In genomic region chr10:88826188-88826946, GRCm38 (mm10) we compare ENCODE assay signal across 8 mouse cellular contexts. TPM values are rescaled to one million over a fixed set of nuclear protein-coding genes. Genes with fewer than 3 reads are reported as not detected.
DNase-seq lines count a peak whose midpoint lies in the region; ATAC-seq and TF ChIP-seq lines count a peak whose summit lies in the region.

Gene Utp20 (minus strand): TSS chr10:88826804.

- peaks cover 15% of the 10 kb centered on the region for H3K4me1 ChIP-seq in hindbrain, embryonic 10.5 days (replicated peaks)
- H3K4me1 ChIP-seq in lung, postnatal 0 days (ENCODE audit: insufficient read depth, low read depth, low read length), result no peaks in the 10 kb centered on the region; the same call in 1 of the 2 replicates

- no peaks in the 10 kb centered on the region for H3K9me3 ChIP-seq in hindbrain, embryonic 10.5 days
- H3K9me3 ChIP-seq in lung, postnatal 0 days (ENCODE audit: low read length), result no peaks in the 10 kb centered on the region

- WGBS in hindbrain, embryonic 10.5 days, result under 1% methylated on average over 44 of the region's 44 CpGs
- WGBS in lung, postnatal 0 days, result under 1% methylated on average over 43 of the region's 44 CpGs

- no peak for TF ChIP-seq CTCF in lung, postnatal 0 days (IDR thresholded peaks at IDR 0.05)

- peak within 1 kb of the TSS; percentile 43 for H3K9ac ChIP-seq in lung, postnatal 0 days (replicated peaks; ENCODE audit: low read depth)

- peak; percentile 100 for ATAC-seq in frontal cortex, adult (ENCODE audit: low TSS enrichment)
- ATAC-seq in lung, postnatal 0 days, result peak; percentile 100

- peaks cover 37% of the 10 kb centered on the region for H3K36me3 ChIP-seq in hindbrain, embryonic 10.5 days
- H3K36me3 ChIP-seq in lung, postnatal 0 days (ENCODE audit: insufficient read depth, low read length), result peaks cover 4% of the 10 kb centered on the region; the same call in 1 of the 2 replicates

- peak within 1 kb of the TSS; percentile 83 for H3K4me2 ChIP-seq in lung, postnatal 0 days (replicated peaks; ENCODE audit: low read depth, low read length)

- no peaks in the 10 kb centered on the region for H3K27me3 ChIP-seq in hindbrain, embryonic 10.5 days (ENCODE audit: insufficient read depth, poor library complexity, severe bottlenecking)
- no peaks in the 10 kb centered on the region for H3K27me3 ChIP-seq in lung, postnatal 0 days (replicated peaks; ENCODE audit: insufficient read depth, low read length)

- peak within 1 kb of the TSS; percentile 89 for H3K4me3 ChIP-seq in hindbrain, embryonic 10.5 days
- peak within 1 kb of the TSS; percentile 79 for H3K4me3 ChIP-seq in lung, postnatal 0 days (ENCODE audit: low read depth, low read length)

- H3K27ac ChIP-seq in hindbrain, embryonic 10.5 days, result peak within 1 kb of the TSS; percentile 86
- H3K27ac ChIP-seq in lung, postnatal 0 days (ENCODE audit: low read length), result no peak within 1 kb of the TSS

- DNase-seq in MEL-GATA-1-ER (ENCODE audit: extremely low read depth, low read depth), result peak; percentile 76
- DNase-seq in cerebellum, adult 8-10 months, result peak; percentile 70
- peak; percentile 87 for DNase-seq in hindbrain, embryonic 10.5 days (ENCODE audit: low spot score)
- DNase-seq in layer of hippocampus, adult 9-11 months, result peak; percentile 84
- DNase-seq in lung, postnatal 0 days (ENCODE audit: low spot score), result peak; percentile 95
- peak; percentile 58 for DNase-seq in ovary, postnatal 14 days (ENCODE audit: low spot score)
- DNase-seq in thymus, postnatal 14 days, result peak; percentile 75

- no peak for TF ChIP-seq EP300 in lung, postnatal 0 days (IDR thresholded peaks at IDR 0.05)

RNA-seq across cellular contexts. Expression of gene Utp20, which starts in this region (rescaled TPM):
- polyA plus RNA-seq in hindbrain, embryonic 10.5 days (2016; fragmentation: Nextera tagmentation; extraction: Ambion mirVana), result 16.6 and 22.8 TPM in 2 replicates
- 6.5 TPM in 2 replicates for polyA plus RNA-seq in lung, postnatal 0 days (2015; fragmentation: Nextera tagmentation; extraction: Ambion mirVana)
